Mouse (Mus musculus) liver, adult 2 months (tissue): ENCODE measurements around the gene Rsrc1.

Source experiments
- CTCF ChIP-seq: fragments of 200-500 bp; IDR thresholded peaks from 2 replicates; pipeline ENCODE4 v1.5.1; 2011; ENCODE audit warnings: low read depth, low read length, control low read depth
- POLR2A ChIP-seq: fragments of 200-500 bp; IDR thresholded peaks from 2 replicates; pipeline ENCODE4 v1.6.1; 2011; ENCODE audit warnings: low read length, control low read depth; ENCODE audit not compliant: insufficient read depth; ENCODE audit errors: extremely low read depth

DNA sequence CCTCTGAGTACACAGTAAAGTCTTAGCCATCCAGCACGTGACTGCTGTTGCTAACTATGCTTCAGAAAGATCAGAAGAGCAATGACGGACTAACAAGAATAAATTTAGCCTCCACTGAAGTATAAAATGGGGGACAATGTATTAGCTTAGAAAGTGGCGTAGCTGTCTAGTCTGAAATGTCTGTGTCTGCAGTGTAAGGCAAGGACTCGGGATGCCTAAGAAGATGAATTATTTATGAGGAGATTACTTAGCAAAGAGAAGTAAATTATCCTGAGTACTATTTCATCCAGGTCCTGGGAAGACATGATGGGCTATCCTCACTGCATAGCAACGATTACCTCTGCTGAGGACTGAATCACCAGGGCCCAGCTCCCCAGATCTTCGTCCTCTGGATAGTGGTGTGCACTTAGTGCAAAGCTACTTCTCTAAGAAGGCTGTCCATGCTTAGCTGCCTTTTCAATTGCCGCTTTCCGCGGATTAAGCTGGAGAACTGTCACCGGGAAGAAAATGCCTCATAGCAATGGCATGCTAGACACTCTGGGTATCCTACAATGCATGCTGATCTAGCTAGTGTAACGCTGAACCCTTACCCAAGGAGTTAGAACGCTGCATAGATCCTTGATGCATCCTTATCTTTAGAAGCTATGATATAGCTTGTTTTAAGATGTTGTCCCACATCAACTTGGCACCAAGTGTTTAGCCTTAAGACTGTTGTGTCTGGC, 370.4 kb downstream of the Rsrc1 start:
- TF ChIP-seq POLR2A, result no peak
- no peak for TF ChIP-seq CTCF
